Mouse (Mus musculus) liver, embryonic 13.5 days (tissue): ENCODE measurements around the gene Ptprd. TPM values are rescaled to one million over a fixed set of nuclear protein-coding genes. Genes with fewer than 3 reads are reported as not detected.

Source experiments
- ATAC-seq: fragments of 200-750 bp; cut with Nextera tagmentation; 2 replicates; pipeline ENCODE4 v1.8.0; 2017; ENCODE audit warnings: low read depth, mild to moderate bottlenecking, moderate number of reproducible peaks, moderate library complexity
- DNase-seq: peaks from one replicate; pipeline ENCODE4 v3.0.0; 2022
- H3K27ac ChIP-seq: fragments of 300-500 bp; sonication (generic); 2 replicates; pipeline ENCODE4 v1.5.1; 2015; ENCODE audit warnings: moderate library complexity, mild to moderate bottlenecking, inconsistent platforms
- H3K27me3 ChIP-seq: fragments of 300-500 bp; sonication (generic); 2 replicates; pipeline ENCODE4 v1.6.1; 2015; ENCODE audit warnings: mild to moderate bottlenecking, inconsistent platforms
- H3K36me3 ChIP-seq: fragments of 300-500 bp; sonication (generic); 2 replicates; pipeline ENCODE4 v1.6.1; 2015; ENCODE audit warnings: mild to moderate bottlenecking, inconsistent platforms
- H3K4me1 ChIP-seq: fragments of 300-500 bp; sonication (generic); replicated peaks from 2 replicates; pipeline ENCODE4 v1.6.1; 2015; ENCODE audit warnings: inconsistent platforms
- H3K4me2 ChIP-seq: fragments of 300-500 bp; sonication (generic); 2 replicates; pipeline ENCODE4 v1.6.1; 2015; ENCODE audit warnings: inconsistent platforms, mild to moderate bottlenecking, moderate library complexity
- H3K4me3 ChIP-seq: fragments of 300-500 bp; sonication (generic); replicated peaks from 2 replicates; pipeline ENCODE4 v1.5.1; 2015; ENCODE audit warnings: mild to moderate bottlenecking, inconsistent platforms
- H3K9ac ChIP-seq: fragments of 300-500 bp; sonication (generic); 2 replicates; pipeline ENCODE4 v1.6.1; 2015; ENCODE audit warnings: mild to moderate bottlenecking, inconsistent platforms
- H3K9me3 ChIP-seq: fragments of 300-500 bp; sonication (generic); replicated peaks from 2 replicates; pipeline ENCODE4 v1.6.1; 2016; ENCODE audit warnings: inconsistent platforms
- WGBS: fragments of 180-500 bp; shearing (Covaris S2); methylation state at CpG from one replicate; pipeline ENCODE4 v1.1.7; 2015; ENCODE audit not compliant: insufficient replicate concordance; 5-methylcytosine and 5-hydroxymethylcytosine counted together
- polyA plus RNA-seq: library from polyadenylated mRNA; unstranded; fragments of >200 nt; fragmentation: Nextera tagmentation; extraction: Ambion mirVana; gene quantifications from 2 replicates; pipeline ENCODE4 v1.2.1, GENCODE M21; 2015

Ptprd gene
- polyA plus RNA-seq, 1 experiment from 2014 or later: 1.8 TPM

GRCm38 (mm10) chr4:78142767-78143148, 69.0 kb downstream of the Ptprd start:
- Histone ChIP-seq H3K4me3 (no peak overlapping the region), H3K27ac (no peak overlapping the region), H3K4me1 (no peaks in the 10 kb centered on the region), H3K9ac (no peak overlapping the region), H3K27me3 (no peaks in the 10 kb centered on the region), H3K36me3 (no peaks in the 10 kb centered on the region), H3K4me2 (no peak overlapping the region), H3K9me3 (no peaks in the 10 kb centered on the region)
- ATAC-seq (no peak), DNase-seq (no peak)
- WGBS: 74% methylated on average over 1 of the region's 1 CpGs

GRCm38 (mm10) chr4:78142088-78142766, 69.5 kb downstream of the Ptprd start:
- no peaks in the 10 kb centered on the region for H3K4me1 ChIP-seq
- WGBS: 59% methylated on average over 3 of the region's 3 CpGs
- no peak for ATAC-seq
- H3K27me3 ChIP-seq: no peaks in the 10 kb centered on the region
- no peaks in the 10 kb centered on the region for H3K36me3 ChIP-seq
- no peak overlapping the region for H3K27ac ChIP-seq
- no peak overlapping the region for H3K4me2 ChIP-seq
- H3K9me3 ChIP-seq: no peaks in the 10 kb centered on the region
- H3K4me3 ChIP-seq: no peak overlapping the region
- no peak for DNase-seq
- no peak overlapping the region for H3K9ac ChIP-seq

GRCm38 (mm10) chr4:78110898-78111297, 100.9 kb downstream of the Ptprd start:
- H3K36me3 ChIP-seq: no peaks in the 10 kb centered on the region
- 53% methylated on average over 3 of the region's 3 CpGs for WGBS
- H3K27me3 ChIP-seq: no peaks in the 10 kb centered on the region
- no peaks in the 10 kb centered on the region for H3K9me3 ChIP-seq
- H3K4me1 ChIP-seq: no peaks in the 10 kb centered on the region
- no peak overlapping the region for H3K4me3 ChIP-seq
- no peak overlapping the region for H3K9ac ChIP-seq
- DNase-seq: no peak
- H3K4me2 ChIP-seq: no peak overlapping the region
- ATAC-seq: no peak
- H3K27ac ChIP-seq: no peak overlapping the region

- Histone ChIP-seq H3K4me2 (no peak overlapping the region), H3K4me1 (no peaks in the 10 kb centered on the region), H3K27ac (no peak overlapping the region), H3K9ac (no peak overlapping the region), H3K9me3 (no peaks in the 10 kb centered on the region), H3K36me3 (no peaks in the 10 kb centered on the region), H3K4me3 (no peak overlapping the region), H3K27me3 (no peaks in the 10 kb centered on the region)
- DNase-seq (no peak), ATAC-seq (no peak)
Observed at GRCm38 (mm10) chr4:78097526-78097925, 114.2 kb downstream of the Ptprd start.

GRCm38 (mm10) chr4:78082744-78083143, 129.0 kb downstream of the Ptprd start:
- H3K9me3 ChIP-seq: no peaks in the 10 kb centered on the region
- no peak overlapping the region for H3K4me2 ChIP-seq
- no peak overlapping the region for H3K9ac ChIP-seq
- no peaks in the 10 kb centered on the region for H3K27me3 ChIP-seq
- no peak for ATAC-seq
- H3K36me3 ChIP-seq: no peaks in the 10 kb centered on the region
- no peak overlapping the region for H3K27ac ChIP-seq
- no peak overlapping the region for H3K4me3 ChIP-seq
- no peak for DNase-seq
- no peaks in the 10 kb centered on the region for H3K4me1 ChIP-seq

- no peak overlapping the region for H3K27ac ChIP-seq
- no peak overlapping the region for H3K9ac ChIP-seq
- H3K4me1 ChIP-seq: no peaks in the 10 kb centered on the region
- no peaks in the 10 kb centered on the region for H3K27me3 ChIP-seq
- no peak for ATAC-seq
- no peaks in the 10 kb centered on the region for H3K36me3 ChIP-seq
- no peak overlapping the region for H3K4me2 ChIP-seq
- H3K9me3 ChIP-seq: no peaks in the 10 kb centered on the region
- no peak for DNase-seq
- no peak overlapping the region for H3K4me3 ChIP-seq
Observed at GRCm38 (mm10) chr4:78077499-78077898, 134.3 kb downstream of the Ptprd start.

GRCm38 (mm10) chr4:78077087-78077486, 134.7 kb downstream of the Ptprd start:
- no peaks in the 10 kb centered on the region for H3K36me3 ChIP-seq
- H3K27me3 ChIP-seq: no peaks in the 10 kb centered on the region
- H3K9me3 ChIP-seq: no peaks in the 10 kb centered on the region
- no peaks in the 10 kb centered on the region for H3K4me1 ChIP-seq
- H3K9ac ChIP-seq: no peak overlapping the region
- 43% methylated on average over 1 of the region's 1 CpGs for whole genome bisulfite sequencing
- ATAC-seq (no peak), DNase-seq (no peak)
- H3K4me3 ChIP-seq: no peak overlapping the region
- no peak overlapping the region for H3K27ac ChIP-seq
- H3K4me2 ChIP-seq: no peak overlapping the region

- WGBS: 67% methylated on average over 5 of the region's 5 CpGs
- no peak overlapping the region for H3K4me2 ChIP-seq
- no peaks in the 10 kb centered on the region for H3K27me3 ChIP-seq
- H3K36me3 ChIP-seq: no peaks in the 10 kb centered on the region
- H3K27ac ChIP-seq: no peak overlapping the region
- DNase-seq (no peak), ATAC-seq (no peak)
- H3K4me3 ChIP-seq: no peak overlapping the region
- H3K9ac ChIP-seq: no peak overlapping the region
- no peaks in the 10 kb centered on the region for H3K4me1 ChIP-seq
- no peaks in the 10 kb centered on the region for H3K9me3 ChIP-seq
Observed at GRCm38 (mm10) chr4:78038401-78038800, 173.4 kb downstream of the Ptprd start.

- Histone ChIP-seq H3K36me3 (no peaks in the 10 kb centered on the region), H3K9me3 (no peaks in the 10 kb centered on the region), H3K4me2 (no peak overlapping the region), H3K27me3 (no peaks in the 10 kb centered on the region), H3K27ac (no peak overlapping the region), H3K4me1 (no peaks in the 10 kb centered on the region), H3K9ac (no peak overlapping the region), H3K4me3 (no peak overlapping the region)
- DNase-seq (no peak), ATAC-seq (no peak)
- WGBS: 56% methylated on average over 1 of the region's 1 CpGs
Observed at GRCm38 (mm10) chr4:78002065-78002464, 209.7 kb downstream of the Ptprd start.

GRCm38 (mm10) chr4:77992709-77993108, 219.1 kb downstream of the Ptprd start:
- H3K4me1 ChIP-seq: no peaks in the 10 kb centered on the region
- no peaks in the 10 kb centered on the region for H3K36me3 ChIP-seq
- WGBS: 59% methylated on average over 4 of the region's 4 CpGs
- H3K27ac ChIP-seq: no peak overlapping the region
- no peaks in the 10 kb centered on the region for H3K9me3 ChIP-seq
- no peaks in the 10 kb centered on the region for H3K27me3 ChIP-seq
- ATAC-seq: no peak
- no peak overlapping the region for H3K9ac ChIP-seq
- DNase-seq: no peak
- H3K4me3 ChIP-seq: no peak overlapping the region
- H3K4me2 ChIP-seq: no peak overlapping the region

GRCm38 (mm10) chr4:77982094-77982493, 229.7 kb downstream of the Ptprd start:
- Histone ChIP-seq H3K27ac (no peak overlapping the region), H3K9me3 (no peaks in the 10 kb centered on the region), H3K36me3 (no peaks in the 10 kb centered on the region), H3K27me3 (no peaks in the 10 kb centered on the region), H3K4me1 (no peaks in the 10 kb centered on the region), H3K4me2 (no peak overlapping the region), H3K9ac (no peak overlapping the region), H3K4me3 (no peak overlapping the region)
- WGBS: 81% methylated on average over 4 of the region's 4 CpGs
- ATAC-seq (no peak), DNase-seq (no peak)

- Histone ChIP-seq H3K9me3 (no peaks in the 10 kb centered on the region), H3K9ac (no peak overlapping the region), H3K4me3 (no peak overlapping the region), H3K27ac (no peak overlapping the region), H3K4me2 (no peak overlapping the region), H3K36me3 (no peaks in the 10 kb centered on the region), H3K27me3 (no peaks in the 10 kb centered on the region), H3K4me1 (no peaks in the 10 kb centered on the region)
- 22% methylated on average over 2 of the region's 2 CpGs for WGBS
- DNase-seq (no peak), ATAC-seq (no peak)
Observed at GRCm38 (mm10) chr4:77961711-77962110, 250.1 kb downstream of the Ptprd start.
